Mouse (Mus musculus): Measurements from ENCODE around the gene Olfr1391. TPM values are rescaled to one million over a fixed set of nuclear protein-coding genes. Genes with fewer than 3 reads are reported as not detected.
"Not testable (repeated sequence)": the region's sequence is repeated elsewhere in the genome, so short reads cannot be mapped to it uniquely, and the experiment has no call there.

The Olfr1391 gene
- not detected for total RNA-seq (2021)
- long read RNA-seq, experiment 1, result 0 reads
- long read RNA-seq, experiment 2, result 0 reads

DNA sequence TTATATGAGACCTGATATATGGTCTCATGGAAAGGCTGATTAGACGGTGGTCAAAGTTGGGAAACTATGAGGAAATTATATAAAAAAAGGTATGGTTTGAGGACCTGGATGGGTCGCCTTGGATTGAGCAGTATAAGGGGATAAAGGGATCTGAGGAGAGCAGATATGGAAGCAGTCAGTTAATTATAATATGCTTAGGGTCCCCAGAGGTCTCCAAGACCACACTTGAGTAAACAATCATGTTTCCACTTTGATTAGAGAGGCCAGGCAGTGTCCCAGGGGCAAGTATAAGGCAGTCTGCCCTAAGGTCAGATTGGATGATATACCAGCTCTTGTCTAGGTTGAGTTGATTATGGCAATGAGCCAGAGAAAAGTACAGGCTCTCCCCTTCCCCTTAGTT lies at the start of gene Olfr1391:
Gene Olfr1391 (plus strand): TSS at position 301 of the 400 bp plus-strand sequence.
- no peak for DNase-seq

- no peak for DNase-seq
Observed at GRCm38 (mm10) chr11:49273834-49274519, 48.6 kb upstream of the Olfr1391 start.

DNA sequence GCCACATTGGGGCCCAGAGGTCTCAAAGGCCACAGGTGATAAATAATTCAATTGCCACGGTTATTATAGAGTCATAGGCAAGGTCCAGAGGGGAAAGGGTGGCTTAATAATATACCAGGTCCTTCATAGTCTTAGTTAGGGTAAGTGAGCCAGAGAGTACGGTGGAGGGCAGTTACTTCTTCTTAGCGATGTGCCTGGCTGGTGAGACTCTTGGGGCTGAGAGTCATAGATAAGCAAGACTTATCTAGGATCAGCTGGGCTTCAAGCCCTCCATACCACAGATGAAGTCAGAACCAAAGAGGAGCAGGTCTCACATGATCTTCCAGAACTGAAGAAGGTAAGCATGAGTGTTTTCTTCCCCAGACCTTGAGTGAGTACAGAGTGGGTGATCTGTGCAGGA lies 44.3 kb upstream of the Olfr1391 start, which contains the start of gene Olfr1393:
Gene Olfr1393 (plus strand): TSS at position 83 of the 400 bp plus-strand sequence.
- DNase-seq, result no peak

DNA sequence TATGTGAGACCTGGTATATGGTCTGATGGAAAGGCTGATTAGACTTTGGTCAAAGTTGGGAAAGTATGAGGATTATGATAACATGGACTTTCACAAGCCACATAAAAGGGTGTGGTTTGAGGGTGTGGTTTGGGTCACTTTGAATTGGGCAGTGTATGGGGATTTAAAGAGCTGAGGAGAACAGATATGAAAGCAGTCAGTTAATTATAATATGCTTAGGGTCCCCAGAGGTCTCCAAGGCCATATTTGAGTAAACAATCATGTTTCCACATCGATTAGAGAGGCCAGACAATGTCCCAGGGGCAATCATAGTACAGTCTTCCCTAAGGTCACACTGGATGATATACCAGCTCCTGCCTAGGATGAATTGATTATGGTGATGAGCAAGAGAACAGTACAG lies 37.6 kb upstream of the Olfr1391 start, which contains the start of gene Olfr1392:
Gene Olfr1392 (plus strand): TSS at position 301 of the 400 bp plus-strand sequence.
- not testable (repeated sequence) for DNase-seq

DNA sequence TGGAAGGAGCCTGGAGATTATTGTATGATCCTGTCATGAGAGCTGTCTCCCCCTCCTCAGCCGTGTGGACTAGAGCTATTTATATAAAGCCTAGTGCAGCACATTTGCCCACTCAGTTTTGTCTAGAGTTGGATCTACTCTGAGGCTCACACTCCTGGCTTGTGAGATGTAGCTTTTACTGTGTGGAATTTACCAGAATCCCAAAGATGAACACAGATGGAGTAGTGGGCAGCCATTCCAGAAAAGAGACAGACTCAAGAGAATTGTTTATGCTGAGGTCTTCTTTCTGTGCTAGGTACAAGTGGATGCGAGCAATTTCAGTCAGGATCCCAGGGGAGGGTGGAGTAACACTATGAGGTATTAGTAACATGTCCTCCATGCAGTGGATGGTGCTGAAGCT lies 35.3 kb upstream of the Olfr1391 start:
- no peak for DNase-seq

DNA sequence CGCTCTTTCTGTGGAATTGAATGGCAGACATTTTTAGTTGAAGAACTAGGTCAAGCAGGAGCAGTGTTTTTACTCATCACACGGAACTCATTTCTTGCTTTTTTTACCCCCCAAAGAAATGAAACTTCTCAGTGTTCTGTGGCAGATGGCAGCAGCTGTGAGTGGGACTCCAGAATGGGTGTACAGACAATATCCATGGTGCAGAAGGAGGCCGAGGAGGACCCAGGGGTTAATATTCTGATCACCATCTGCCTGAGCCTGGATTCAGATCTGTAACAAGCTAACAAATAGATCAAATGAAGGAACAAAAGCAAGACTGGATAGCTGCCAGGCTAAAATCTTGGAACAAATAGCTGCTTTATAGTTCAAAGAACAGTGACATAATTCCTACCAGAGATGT lies 29.8 kb upstream of the Olfr1391 start:
- DNase-seq, result no peak

DNA sequence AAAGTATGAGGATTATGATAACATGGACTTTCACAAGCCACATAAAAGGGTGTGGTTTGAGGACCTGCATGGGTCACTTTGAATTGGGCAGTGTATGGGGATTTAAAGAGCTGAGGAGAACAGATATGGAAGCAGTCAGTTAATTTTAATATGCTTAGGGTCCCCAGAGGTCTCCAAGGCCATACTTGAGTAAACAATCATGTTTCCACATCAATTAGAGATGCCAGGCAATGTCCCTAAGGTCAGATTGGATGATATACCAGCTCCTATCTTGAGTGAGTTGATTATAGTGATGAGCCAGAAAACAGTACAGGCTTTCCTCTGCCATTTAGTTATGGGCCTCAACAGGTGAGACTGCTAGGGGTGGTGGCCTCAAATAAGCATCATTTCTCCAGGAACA lies 18.1 kb upstream of the Olfr1391 start, which contains the start of gene Olfr10:
Gene Olfr10 (plus strand): TSS at position 301 of the 400 bp plus-strand sequence.
- DNase-seq, result no peak

GRCm38 (mm10) chr11:49308547-49308946 lies 14.0 kb upstream of the Olfr1391 start:
- not testable (repeated sequence) for DNase-seq

- no peak for DNase-seq
Observed at GRCm38 (mm10) chr11:49326726-49327125, 4.2 kb downstream of the Olfr1391 start.

GRCm38 (mm10) chr11:49329686-49330085 lies 7.1 kb downstream of the Olfr1391 start:
- DNase-seq, result no peak

GRCm38 (mm10) chr11:49334888-49335287 lies 12.3 kb downstream of the Olfr1391 start, which contains the start of gene Olfr1390:
Gene Olfr1390, plus strand, starts transcription at chr11:49335188.
- no peak for DNase-seq

GRCm38 (mm10) chr11:49337150-49337832 lies 14.7 kb downstream of the Olfr1391 start:
- no peak for DNase-seq

Other genes starting within 250 kb of the Olfr1391 start
- gene Ifi47, start 246.2 kb upstream of the Olfr1391 start, total RNA-seq (2021), result 1 to 10 TPM; 3.4 to 5.6 TPM
- gene Olfr1396, start 207.9 kb upstream of the Olfr1391 start, total RNA-seq (2021), result under 1 TPM; 0.59 to 0.65 TPM
- not detected for gene Olfr1395, start 180.5 kb upstream of the Olfr1391 start, total RNA-seq (2021)
- not detected for gene Olfr1394, start 168.4 kb upstream of the Olfr1391 start, total RNA-seq (2021)
- gene Btnl9, start 135.6 kb upstream of the Olfr1391 start, total RNA-seq (2021), result 10 to 100 TPM; 22.3 to 25.3 TPM
- 10 to 100 TPM; 27.6 to 32.6 TPM for gene Zfp62, start 119.5 kb upstream of the Olfr1391 start, total RNA-seq (2021)
- 10 to 100 TPM; 67.1 TPM for gene Mgat1, start 78.6 kb upstream of the Olfr1391 start, total RNA-seq (2021)
- gene Olfr1393, start 44.4 kb upstream of the Olfr1391 start, total RNA-seq (2021), result under 1 TPM; 0.41 to 0.69 TPM
- gene Olfr1392, start 37.5 kb upstream of the Olfr1391 start, total RNA-seq (2021), result not detected
- gene Olfr10, start 18.0 kb upstream of the Olfr1391 start, total RNA-seq (2021), result not detected
- not detected for gene Olfr1390, start 12.4 kb downstream of the Olfr1391 start, total RNA-seq (2021)
- gene Olfr1389, start 100.3 kb downstream of the Olfr1391 start, total RNA-seq (2021), result not detected
- under 1 TPM; 0.15 TPM for gene Olfr1388, start 113.9 kb downstream of the Olfr1391 start, total RNA-seq (2021)
- not detected for gene Olfr1387, start 132.6 kb downstream of the Olfr1391 start, total RNA-seq (2021)
- not detected for gene Olfr1386, start 142.3 kb downstream of the Olfr1391 start, total RNA-seq (2021)
- gene Olfr1385, start 166.3 kb downstream of the Olfr1391 start, total RNA-seq (2021), result not detected
- not detected for gene Olfr1384, start 184.0 kb downstream of the Olfr1391 start, total RNA-seq (2021)
- under 1 TPM; 0.50 to 0.75 TPM for gene Olfr1383, start 196.9 kb downstream of the Olfr1391 start, total RNA-seq (2021)
- gene Olfr1382, start 205.5 kb downstream of the Olfr1391 start, total RNA-seq (2021), result not detected
- gene Olfr1381, start 220.7 kb downstream of the Olfr1391 start, total RNA-seq (2021), result not detected
- not detected for gene Olfr1380, start 234.1 kb downstream of the Olfr1391 start, total RNA-seq (2021)

Data from heart, adult 18-20 months (tissue).